Mouse (Mus musculus) megakaryocyte-erythroid progenitor cell, adult 5-6 weeks (primary cell): ENCODE data around the gene Clec3b. TPM values are rescaled to one million over a fixed set of nuclear protein-coding genes. Genes with fewer than 3 reads are reported as not detected.

ENCODE experiments used
- ATAC-seq: replicated peaks from 2 replicates; pipeline ENCODE4 v1.8.0; 2016; ENCODE audit warnings: mild to moderate bottlenecking, inconsistent platforms; ENCODE audit not compliant: severe bottlenecking, poor library complexity, low FRiP score, low TSS enrichment
- total RNA-seq, 2 experiments: library from RNA; stranded (forward) in 1 of 2; stranded (reverse) in 1 of 2; fragments of 200-1000, 215-1000 nt in 1 of 2; fragments of >200 nt in 1 of 2; fragmentation: Nextera tagmentation in 1 of 2; gene quantifications; 2 replicates each; pipeline ENCODE4 v1.2.3; 2014 to 2017

Gene Clec3b
- total RNA-seq, 2 experiments from 2014 or later: not detected

GRCm38 (mm10) chr9:123151561-123151960 lies 815 bp downstream of the Clec3b start:
- no peak for ATAC-seq

DNA sequence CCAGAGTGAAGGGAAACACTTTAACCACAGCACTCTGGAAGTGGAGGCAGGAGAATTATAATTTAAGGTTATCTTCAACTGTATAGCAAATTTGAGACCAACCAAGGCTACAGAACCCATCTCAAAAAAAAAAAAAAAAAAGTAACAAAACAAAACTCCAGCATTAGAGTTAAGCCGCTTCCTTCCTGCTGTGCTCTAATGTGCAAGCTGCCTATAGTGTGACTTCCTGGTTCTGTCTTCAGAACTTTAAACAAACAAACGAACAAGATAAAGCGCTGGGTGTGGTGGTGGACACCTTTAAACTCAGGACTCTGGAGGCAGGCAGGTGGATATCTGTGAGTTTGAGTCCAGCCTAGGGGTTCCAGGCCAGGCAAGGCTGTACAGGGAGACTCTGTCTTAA lies 1.3 kb downstream of the Clec3b start:
- no peak for ATAC-seq

- no peak for ATAC-seq
Measured at GRCm38 (mm10) chr9:123153121-123153520, 2.4 kb downstream of the Clec3b start.

GRCm38 (mm10) chr9:123156910-123157361 lies 6.2 kb downstream of the Clec3b start:
- 0 out of 2 replicates have a peak, but pooled peaks have one; percentile 24 for ATAC-seq

GRCm38 (mm10) chr9:123157699-123158098 lies 7.0 kb downstream of the Clec3b start:
- ATAC-seq: no peak

DNA sequence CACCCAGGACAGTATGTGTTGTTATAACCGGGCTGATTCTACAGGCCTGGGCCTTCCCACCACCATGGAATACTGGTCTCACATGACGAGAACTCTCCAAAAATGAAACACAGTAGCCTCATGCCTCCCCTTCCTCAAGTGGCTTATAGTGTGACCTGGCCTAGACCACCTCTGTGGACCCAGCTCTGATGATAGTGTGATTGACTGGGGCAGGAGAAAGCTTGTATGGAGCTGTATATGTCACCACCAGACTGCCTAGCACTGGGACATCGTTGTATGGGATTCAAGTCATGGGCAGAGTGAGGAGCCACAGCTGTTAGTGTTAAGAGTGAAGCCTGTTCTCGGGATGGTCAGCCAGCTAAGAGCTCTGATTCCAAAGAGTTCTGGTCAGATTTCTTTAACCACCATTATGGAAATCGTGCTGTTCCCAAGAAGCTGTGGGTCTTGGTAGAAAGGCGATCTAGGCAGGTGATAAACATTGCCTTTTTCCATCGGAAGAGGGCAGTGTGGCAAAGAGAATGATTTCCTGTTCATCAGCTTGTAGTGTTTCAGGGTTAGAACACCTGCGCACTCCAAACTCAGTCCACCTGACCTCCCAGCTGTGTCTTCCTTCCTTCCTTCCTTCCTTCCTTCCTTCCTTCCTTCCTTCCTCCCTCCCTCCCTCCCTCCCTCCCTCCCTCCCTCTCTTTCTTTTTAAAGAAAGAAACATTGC lies 7.5 kb downstream of the Clec3b start:
- 0 out of 2 replicates have a peak, but pooled peaks have one; percentile 40 for ATAC-seq

DNA sequence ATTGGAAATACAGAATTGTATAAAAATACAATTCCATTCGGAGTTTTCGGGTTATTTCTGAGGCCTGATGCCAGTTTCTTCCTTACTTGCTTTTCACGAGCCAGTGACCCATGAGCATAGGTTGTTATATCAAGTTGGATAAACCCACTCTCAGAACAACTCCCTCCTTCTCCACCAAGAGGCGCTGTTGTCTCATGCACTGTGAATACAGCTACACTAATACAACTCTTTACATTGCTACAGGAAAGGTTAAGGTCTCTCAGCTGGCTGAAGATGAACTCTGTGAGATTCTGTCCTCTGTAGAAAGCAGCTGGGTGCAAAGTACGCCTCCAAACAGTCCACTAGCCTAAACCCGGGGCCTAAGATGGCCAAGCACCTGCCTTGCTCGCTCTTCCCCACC lies 8.6 kb downstream of the Clec3b start:
- ATAC-seq: peak; percentile 80

DNA sequence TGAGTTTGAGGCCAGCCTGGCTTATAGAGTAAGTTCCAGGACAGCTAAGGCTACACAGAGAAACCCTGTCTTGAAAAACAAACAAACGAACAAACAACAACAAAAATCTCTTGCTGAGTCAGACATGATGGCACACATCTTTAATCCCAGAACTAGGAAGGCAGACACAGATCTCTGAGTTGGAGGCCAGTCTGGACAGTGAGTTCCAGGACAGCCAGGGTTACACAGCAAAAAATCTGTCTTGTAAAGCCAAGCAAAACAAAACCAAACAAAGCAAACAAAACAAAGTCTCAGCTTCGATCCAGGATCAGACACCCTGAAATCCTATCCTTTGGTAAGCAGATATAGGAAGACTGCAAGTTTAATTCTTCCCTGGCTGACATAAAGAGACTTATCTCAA lies 11.0 kb downstream of the Clec3b start:
- no peak for ATAC-seq

GRCm38 (mm10) chr9:123162985-123163694 lies 12.4 kb downstream of the Clec3b start:
- ATAC-seq: 0 out of 2 replicates have a peak, but pooled peaks have one; percentile 19

DNA sequence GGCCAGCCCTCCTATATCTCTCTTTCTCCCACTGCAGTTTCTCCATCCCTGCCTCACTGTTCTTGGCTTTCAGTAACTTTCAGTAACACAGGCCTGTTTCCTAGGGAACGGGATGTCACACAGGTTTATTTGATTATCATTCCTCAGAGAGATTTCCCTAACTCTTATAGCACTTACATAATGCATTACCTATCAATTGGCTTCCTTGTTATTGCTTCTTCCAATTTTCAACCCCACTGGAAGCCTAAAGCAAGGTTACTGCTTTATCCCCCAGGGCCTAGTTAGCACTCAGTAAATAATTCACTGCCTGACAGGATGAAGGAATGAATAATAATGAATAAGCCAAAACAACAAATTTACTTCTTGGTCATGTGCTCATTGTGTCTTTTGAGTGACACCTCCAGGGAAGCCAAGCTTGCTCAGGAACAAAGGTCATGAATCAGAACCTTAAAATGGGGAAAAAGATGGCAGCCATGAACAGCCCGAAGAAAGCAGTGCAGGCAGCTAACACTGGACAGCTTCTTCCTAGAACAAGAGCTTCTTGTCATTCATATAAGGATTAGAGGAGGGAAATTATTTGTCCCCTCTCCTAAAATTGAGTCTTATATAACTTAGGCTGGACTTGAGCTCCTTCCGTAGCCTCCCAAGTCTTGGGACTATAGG lies 15.2 kb downstream of the Clec3b start:
- no peak for ATAC-seq

GRCm38 (mm10) chr9:123173760-123174159 lies 23.0 kb downstream of the Clec3b start:
- 0 out of 2 replicates have a peak, but pooled peaks have one; percentile 28 for ATAC-seq

DNA sequence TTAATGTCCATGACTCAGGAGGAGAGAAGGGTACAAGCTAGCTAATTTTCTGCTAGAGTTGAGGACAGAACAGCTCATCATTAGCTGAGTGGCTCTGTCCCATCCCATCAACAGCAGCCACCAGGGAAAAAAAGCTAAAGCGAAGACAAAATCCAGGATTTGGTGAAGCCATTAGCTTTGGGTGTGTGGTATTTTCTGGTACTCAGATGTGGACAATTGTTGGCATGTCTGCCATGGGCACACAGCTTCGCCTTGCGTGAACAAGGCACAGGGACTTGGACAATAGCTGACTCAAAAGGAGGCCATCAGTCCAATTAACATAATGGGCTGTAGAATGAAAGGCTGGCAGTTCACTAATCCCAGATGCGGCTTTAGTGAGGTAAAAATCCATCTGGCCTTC lies 23.6 kb downstream of the Clec3b start:
- no peak for ATAC-seq

DNA sequence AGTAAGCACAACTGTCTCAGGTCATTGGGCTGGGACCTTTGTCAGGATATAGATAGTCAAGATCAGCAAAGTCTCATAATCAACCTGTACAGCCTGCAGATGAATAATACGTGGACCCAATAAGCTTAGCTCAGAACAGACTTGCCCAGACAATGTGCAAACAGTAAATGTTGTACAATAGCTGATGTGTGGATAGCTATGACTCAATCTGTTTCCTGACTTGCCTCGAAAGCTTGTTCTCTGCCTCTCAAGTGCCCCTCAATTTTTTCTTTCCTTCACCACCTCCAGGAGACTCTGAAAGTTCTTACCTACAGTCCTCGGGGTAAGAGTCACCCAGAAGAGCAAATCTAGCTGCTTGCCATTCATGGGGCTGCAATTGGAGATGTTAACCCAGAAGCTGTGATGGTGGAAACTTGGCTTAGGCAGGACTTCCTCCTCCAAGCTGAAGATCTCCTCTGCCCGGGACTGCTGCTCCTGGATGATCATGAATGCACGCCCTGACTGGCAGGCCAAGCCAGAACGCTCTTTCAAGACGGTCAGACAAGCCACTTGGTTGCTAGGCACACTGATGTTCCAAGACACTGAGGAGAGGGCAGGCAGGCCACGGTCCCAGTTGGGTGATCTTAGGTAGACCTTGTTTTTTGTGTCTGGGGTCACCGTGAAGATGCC lies 26.8 kb downstream of the Clec3b start:
- no peak for ATAC-seq

GRCm38 (mm10) chr9:123180003-123180402 lies 29.3 kb downstream of the Clec3b start:
- ATAC-seq: no peak

- ATAC-seq: no peak
Measured at GRCm38 (mm10) chr9:123183226-123183625, 32.5 kb downstream of the Clec3b start.

GRCm38 (mm10) chr9:123185546-123185945 lies 34.8 kb downstream of the Clec3b start:
- ATAC-seq: no peak

GRCm38 (mm10) chr9:123186151-123186550 lies 35.4 kb downstream of the Clec3b start:
- ATAC-seq: no peak

GRCm38 (mm10) chr9:123187589-123187988 lies 36.8 kb downstream of the Clec3b start:
- ATAC-seq: no peak

DNA sequence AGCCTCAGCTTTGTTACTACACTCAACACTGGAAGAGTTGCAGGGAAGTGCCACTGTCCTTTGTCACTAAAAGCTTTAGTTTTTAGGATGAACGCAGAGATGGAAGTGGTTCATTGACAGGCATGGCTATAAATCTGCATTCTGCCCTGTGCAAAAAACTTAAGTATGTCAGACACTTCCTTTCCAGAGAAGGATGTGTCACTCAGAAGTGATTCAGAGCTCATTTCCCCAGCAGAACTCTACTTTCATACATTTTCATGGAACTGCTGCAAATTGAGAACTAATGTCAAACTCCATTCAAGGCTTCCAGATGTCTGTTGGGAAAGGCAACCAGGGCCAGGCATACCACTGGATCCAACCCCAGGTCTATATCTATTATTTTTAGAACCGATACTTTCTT lies 37.5 kb downstream of the Clec3b start:
- ATAC-seq: no peak

- no peak for ATAC-seq
Measured at GRCm38 (mm10) chr9:123200116-123200515, 49.4 kb downstream of the Clec3b start.
